Mouse (Mus musculus) kidney, adult 2 months (tissue): Measurements from ENCODE around the gene Rd3l.

Experiments
- CTCF ChIP-seq: fragments of 200-500 bp; conservative IDR thresholded peaks from 2 replicates; pipeline ENCODE4 v1.5.1; 2011; ENCODE audit warnings: low read depth, mild to moderate bottlenecking, control low read depth, low read length, moderate library complexity, mixed read lengths; ENCODE audit not compliant: insufficient read depth, insufficient read length
- POLR2A ChIP-seq: fragments of 200-500 bp; IDR thresholded peaks from one replicate; pipeline ENCODE4 v1.6.1; 2011; ENCODE audit warnings: low read depth, low read length, control low read depth

- TF ChIP-seq CTCF (no peak), POLR2A (no peak)
Measured at GRCm38 (mm10) chr12:112023306-112023705, 42.2 kb upstream of the Rd3l start.
